Comparison of ENCODE assay signal across 10 mouse cellular contexts in the genomic region with DNA sequence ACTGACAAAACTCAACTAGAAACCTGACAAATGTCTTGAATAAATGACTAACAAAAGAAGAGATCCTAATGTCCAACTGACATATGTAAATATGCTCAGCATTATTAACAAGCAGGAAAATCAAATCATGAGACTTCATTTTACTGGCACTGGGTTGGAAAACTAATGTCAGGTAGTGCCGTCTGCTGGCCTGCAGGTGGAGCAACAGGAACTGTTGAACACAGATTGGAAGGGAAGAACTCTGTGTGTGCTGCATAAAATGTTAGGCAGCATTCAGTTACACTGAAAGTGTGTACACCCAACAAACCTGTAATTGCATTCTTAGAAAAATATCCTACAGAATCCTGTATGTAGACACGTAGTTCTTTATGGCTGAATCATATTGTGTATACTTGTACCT. TPM values are rescaled to one million over a fixed set of nuclear protein-coding genes. Genes with fewer than 3 reads are reported as not detected.
DNase-seq lines count a peak whose midpoint lies in the region; ATAC-seq and TF ChIP-seq lines count a peak whose summit lies in the region.
"Had no signal": no experiment of that assay in that cellular context is flagged by ENCODE, and none has a peak within 500 bp of the region (broad histone marks: within the 10 kb centered on the region; RNA-seq: fewer than 3 reads in every experiment).

No protein-coding gene starts in this region.

- peak; percentile 10 to 69; a peak in 2 of 4 replicates for TF ChIP-seq CTCF in CH12.LX (conservative IDR thresholded peaks at IDR 0.05 in 1 of 2, IDR thresholded peaks at IDR 0.05 in 1 of 2; ENCODE audit: low read depth in 2 of 2, low read length in 2 of 2)

- H3K4me2 ChIP-seq in kidney, embryonic 15.5 days = no peak overlapping the region
- no peak overlapping the region for H3K4me2 ChIP-seq in CH12.LX (ENCODE audit: insufficient read depth, low read depth, poor library complexity, severe bottlenecking)
- H3K4me2 ChIP-seq in embryonic facial prominence, embryonic 14.5 days (ENCODE audit: low read depth, low read length) = no peak overlapping the region
- H3K4me2 ChIP-seq: limb, embryonic 15.5 days had no signal

- TF ChIP-seq RAD21 in CH12.LX (IDR thresholded peaks at IDR 0.05; ENCODE audit: low read depth, low read length) = peak; percentile 60

- peak; percentile 38 for DNase-seq in adrenal gland, postnatal 14 days
- DNase-seq in adrenal gland, adult 2 months = no peak
- DNase-seq in kidney, postnatal 36 days = peak; percentile 13 to 39
- DNase-seq in CH12.LX (ENCODE audit: extremely low read depth) = peak; percentile 21
- peak; percentile 7 for DNase-seq in embryonic facial prominence, embryonic 14.5 days (ENCODE audit: low spot score)
- no peak for DNase-seq in yolk sac, embryonic 10.5 days (ENCODE audit: low spot score)
- no peak for DNase-seq in layer of hippocampus, postnatal 36 days

- no peaks in the 10 kb centered on the region for H3K36me3 ChIP-seq in kidney, embryonic 15.5 days
- no peaks in the 10 kb centered on the region for H3K36me3 ChIP-seq in CH12.LX (replicated peaks in 1 of 2; ENCODE audit: control insufficient read depth in 1 of 2, insufficient read depth in 1 of 2, low read length in 1 of 2)
- no peaks in the 10 kb centered on the region for H3K36me3 ChIP-seq in embryonic facial prominence, embryonic 14.5 days (ENCODE audit: control insufficient read depth, insufficient read depth, low read length)
- H3K36me3 ChIP-seq: limb, embryonic 15.5 days had no signal

- no peak for ATAC-seq in kidney, embryonic 15.5 days (replicated peaks; ENCODE audit: low FRiP score)
- ATAC-seq in embryonic facial prominence, embryonic 14.5 days (ENCODE audit: low read depth) = no peak

- WGBS in kidney, embryonic 15.5 days = 30% methylated on average over 2 of the region's 2 CpGs
- 27% methylated on average over 2 of the region's 2 CpGs for WGBS in embryonic facial prominence, embryonic 14.5 days

- no peaks in the 10 kb centered on the region for H3K4me1 ChIP-seq in kidney, embryonic 15.5 days
- H3K4me1 ChIP-seq in CH12.LX (ENCODE audit: control insufficient read depth in 1 of 2, insufficient read depth in 2 of 2) = no peaks in the 10 kb centered on the region
- H3K4me1 ChIP-seq in embryonic facial prominence, embryonic 14.5 days (ENCODE audit: control insufficient read depth, insufficient read depth, low read length) = no peaks in the 10 kb centered on the region
- H3K4me1 ChIP-seq: limb, embryonic 15.5 days had no signal

- dilution Hi-C loops in CH12.LX (cut with MboI; ENCODE audit: extremely low pct_ligation_motif_present, extremely low pct_unique_long_range_greater_than_20kb, low sequenced_read_pairs) = no loop called here

- no peaks in the 10 kb centered on the region for H3K9me3 ChIP-seq in kidney, embryonic 15.5 days (replicated peaks)
- H3K9me3 ChIP-seq in CH12.LX (replicated peaks; ENCODE audit: low read length) = no peaks in the 10 kb centered on the region
- no peaks in the 10 kb centered on the region for H3K9me3 ChIP-seq in embryonic facial prominence, embryonic 14.5 days (ENCODE audit: control insufficient read depth, low read length)
- H3K9me3 ChIP-seq: limb, embryonic 15.5 days had no signal

- in situ Hi-C loops in CH12.LX (cut with MboI; ENCODE audit: low pct_ligation_motif_present, low pct_unique_long_range_greater_than_20kb, low sequenced_read_pairs) = no loop called here

- H3K27me3 ChIP-seq in kidney, embryonic 15.5 days = no peaks in the 10 kb centered on the region
- H3K27me3 ChIP-seq in CH12.LX (replicated peaks) = no peaks in the 10 kb centered on the region
- H3K27me3 ChIP-seq in embryonic facial prominence, embryonic 14.5 days (replicated peaks; ENCODE audit: control insufficient read depth, insufficient read depth, low read length) = no peaks in the 10 kb centered on the region
- H3K27me3 ChIP-seq: limb, embryonic 15.5 days had no signal

- H3K27ac ChIP-seq in kidney, embryonic 15.5 days = no peak overlapping the region
- H3K27ac ChIP-seq in CH12.LX (ENCODE audit: insufficient read depth, low read depth) = no peak overlapping the region
- no peak overlapping the region for H3K27ac ChIP-seq in embryonic facial prominence, embryonic 14.5 days (replicated peaks; ENCODE audit: low read depth, low read length)
- H3K27ac ChIP-seq: limb, embryonic 15.5 days had no signal

- TF ChIP-seq EP300 in CH12.LX (IDR thresholded peaks at IDR 0.05; ENCODE audit: low read length) = no peak

- H3K4me3 ChIP-seq in kidney, embryonic 15.5 days (replicated peaks) = no peak overlapping the region
- H3K4me3 ChIP-seq in CH12.LX (replicated peaks in 1 of 3; ENCODE audit: low read depth in 2 of 3, low read length in 2 of 3, poor library complexity in 1 of 3) = no peak overlapping the region
- no peak overlapping the region for H3K4me3 ChIP-seq in embryonic facial prominence, embryonic 14.5 days (ENCODE audit: low read depth, low read length)
- H3K4me3 ChIP-seq: limb, embryonic 15.5 days had no signal

- no peak overlapping the region for H3K9ac ChIP-seq in kidney, embryonic 15.5 days
- H3K9ac ChIP-seq in CH12.LX (ENCODE audit: insufficient read depth, low read depth) = no peak overlapping the region
- H3K9ac ChIP-seq in embryonic facial prominence, embryonic 14.5 days (ENCODE audit: low read depth, low read length) = no peak overlapping the region
- H3K9ac ChIP-seq: limb, embryonic 15.5 days had no signal

- H3K79me2 ChIP-seq in CH12.LX (replicated peaks; ENCODE audit: control insufficient read depth, extremely low read depth, insufficient read depth, poor library complexity, severe bottlenecking) = no peaks in the 10 kb centered on the region

- TF ChIP-seq POLR2A in CH12.LX (IDR thresholded peaks at IDR 0.05; ENCODE audit: low read depth, low read length) = no peak

TF ChIP-seq in CH12.LX, 34 proteins besides CTCF, POLR2A, EP300 and RAD21:
- TF ChIP-seq SMC3 (IDR thresholded peaks at IDR 0.05; ENCODE audit: low read depth, low read length) (peak; percentile 68), ELF1 (IDR thresholded peaks at IDR 0.05; ENCODE audit: low read depth, low read length) (no peak)

RNA-seq across cellular contexts. Expression of a gene that starts 15.6 kb away (rescaled TPM):
- 14.5 and 16.8 TPM in 2 replicates for total RNA-seq in adrenal gland, postnatal 14 days (2021)
- total RNA-seq in adrenal gland, adult 2 months (2021) = 10 to 100 TPM; 15.2 to 22.7 TPM
- not detected in 2 replicates for polyA plus RNA-seq in adrenal gland, adult 2 months (2012; rRNA removed)
- 37.5 and 45.9 TPM in 2 replicates for polyA plus RNA-seq in kidney, embryonic 15.5 days (2015; fragmentation: Nextera tagmentation; extraction: Ambion mirVana)
- total RNA-seq in CH12.LX (2012; rRNA removed) (0.38 and 1.2 TPM in 2 replicates), CH12.LX (2014; rRNA removed) (45.7 and 106 TPM in 2 replicates)
- polyA plus RNA-seq in CH12.LX (2012; ENCODE audit: insufficient read length, low read depth) = 4.6 and 13.7 TPM in 2 replicates
- 52.9 and 64.3 TPM in 2 replicates for polyA plus RNA-seq in embryonic facial prominence, embryonic 14.5 days (2014; fragmentation: Nextera tagmentation; extraction: Ambion mirVana)
- 10 to 100 TPM; 17.8 to 19.9 TPM for total RNA-seq in layer of hippocampus, postnatal 36 days (2021)
- polyA plus RNA-seq: C2C12 had no signal

RNA-seq across cellular contexts. Expression of a gene that starts 17.0 kb away (rescaled TPM):
- 0.75 TPM in 1 of 2 replicates, not detected in the other for total RNA-seq in adrenal gland, postnatal 14 days (2021)
- total RNA-seq in adrenal gland, adult 2 months (2021) = 1 to 10 TPM in 1 of 2 experiments, under 1 TPM in 1; 0.52 to 2.4 TPM
- 0.23 and 0.65 TPM in 2 replicates for polyA plus RNA-seq in adrenal gland, adult 2 months (2012; rRNA removed)
- 1.8 and 2.4 TPM in 2 replicates for polyA plus RNA-seq in kidney, embryonic 15.5 days (2015; fragmentation: Nextera tagmentation; extraction: Ambion mirVana)
- 3.8 and 4.4 TPM in 2 replicates for total RNA-seq in CH12.LX (2012; rRNA removed)
- total RNA-seq in CH12.LX (2014; rRNA removed) = 18.5 and 24.4 TPM in 2 replicates
- polyA plus RNA-seq in CH12.LX (2012; ENCODE audit: insufficient read length, low read depth) = 0.87 TPM in 1 of 2 replicates, not detected in the other
- polyA plus RNA-seq in embryonic facial prominence, embryonic 14.5 days (2014; fragmentation: Nextera tagmentation; extraction: Ambion mirVana) = 1.8 and 6.2 TPM in 2 replicates
- 1 to 10 TPM; 2.2 to 5.6 TPM for total RNA-seq in layer of hippocampus, postnatal 36 days (2021)

RNA-seq across cellular contexts. Expression of a gene that starts 17.0 kb away (rescaled TPM):
- total RNA-seq in adrenal gland, postnatal 14 days (2021) = 7.3 and 7.4 TPM in 2 replicates
- 1 to 10 TPM in 1 of 2 experiments, under 1 TPM in 1; 0.89 to 7.3 TPM for total RNA-seq in adrenal gland, adult 2 months (2021)
- not detected in 2 replicates for polyA plus RNA-seq in adrenal gland, adult 2 months (2012; rRNA removed)
- 23.3 and 27.1 TPM in 2 replicates for polyA plus RNA-seq in kidney, embryonic 15.5 days (2015; fragmentation: Nextera tagmentation; extraction: Ambion mirVana)
- total RNA-seq in CH12.LX (2012; rRNA removed) = 5.9 and 6.8 TPM in 2 replicates
- total RNA-seq in CH12.LX (2014; rRNA removed) = 44.6 and 47.7 TPM in 2 replicates
- polyA plus RNA-seq in CH12.LX (2012; ENCODE audit: insufficient read length, low read depth) = 5.2 and 6.9 TPM in 2 replicates
- polyA plus RNA-seq in embryonic facial prominence, embryonic 14.5 days (2014; fragmentation: Nextera tagmentation; extraction: Ambion mirVana) = 26.8 and 30.7 TPM in 2 replicates
- total RNA-seq in layer of hippocampus, postnatal 36 days (2021) = 10 to 100 TPM in 1 of 2 experiments, 1 to 10 TPM in 1; 6.3 to 10.0 TPM
- polyA plus RNA-seq: C2C12 had no signal

RNA-seq across cellular contexts. Expression of a gene that starts 32.6 kb away (rescaled TPM):
- total RNA-seq in adrenal gland, postnatal 14 days (2021) = not detected in 2 replicates
- not detected for total RNA-seq in adrenal gland, adult 2 months (2021)
- polyA plus RNA-seq in adrenal gland, adult 2 months (2012; rRNA removed) = not detected in 2 replicates
- not detected in 2 replicates for polyA plus RNA-seq in kidney, embryonic 15.5 days (2015; fragmentation: Nextera tagmentation; extraction: Ambion mirVana)
- total RNA-seq in CH12.LX (2012; rRNA removed) (not detected in 2 replicates), CH12.LX (2014; rRNA removed) (not detected in 2 replicates)
- polyA plus RNA-seq in CH12.LX (2012; ENCODE audit: insufficient read length, low read depth) = not detected in 2 replicates
- not detected in 2 replicates for polyA plus RNA-seq in embryonic facial prominence, embryonic 14.5 days (2014; fragmentation: Nextera tagmentation; extraction: Ambion mirVana)
- total RNA-seq in layer of hippocampus, postnatal 36 days (2021) = not detected
- polyA plus RNA-seq: C2C12; limb, embryonic 15.5 days had no signal

RNA-seq across cellular contexts. Expression of a gene that starts 33.3 kb away (rescaled TPM):
- 10.5 and 13.3 TPM in 2 replicates for total RNA-seq in adrenal gland, postnatal 14 days (2021)
- 10 to 100 TPM in 1 of 2 experiments, 1 to 10 TPM in 1; 8.9 to 16.9 TPM for total RNA-seq in adrenal gland, adult 2 months (2021)
- 1.7 and 2.8 TPM in 2 replicates for polyA plus RNA-seq in adrenal gland, adult 2 months (2012; rRNA removed)
- polyA plus RNA-seq in kidney, embryonic 15.5 days (2015; fragmentation: Nextera tagmentation; extraction: Ambion mirVana) = 23.4 and 27.9 TPM in 2 replicates
- 4.5 and 6.8 TPM in 2 replicates for total RNA-seq in CH12.LX (2012; rRNA removed)
- total RNA-seq in CH12.LX (2014; rRNA removed) = 0.34 TPM in 2 replicates
- polyA plus RNA-seq in CH12.LX (2012; ENCODE audit: insufficient read length, low read depth) = 0.83 and 0.97 TPM in 2 replicates
- 21.5 and 23.3 TPM in 2 replicates for polyA plus RNA-seq in embryonic facial prominence, embryonic 14.5 days (2014; fragmentation: Nextera tagmentation; extraction: Ambion mirVana)
- total RNA-seq in layer of hippocampus, postnatal 36 days (2021) = 100 to 1,000 TPM; 241 to 262 TPM

Comparison
In these comparisons a context has a peak if more than half of its experiments do, and no peak if none do; other contexts are left out.
1. DNase-seq: peak in adrenal gland, postnatal 14 days (single experiment), kidney, postnatal 36 days (2 of 2), CH12.LX (single experiment) and embryonic facial prominence, embryonic 14.5 days (single experiment); none in adrenal gland, adult 2 months (single experiment), yolk sac, embryonic 10.5 days (single experiment) and layer of hippocampus, postnatal 36 days (0 of 2).